Mouse (Mus musculus) testis, adult 2 months (tissue): ENCODE results near the gene Mycbp2.

Source experiments
- CTCF ChIP-seq: fragments of 200-500 bp; IDR thresholded peaks from 2 replicates; pipeline ENCODE4 v1.5.1; 2012; ENCODE audit warnings: low read depth, mild to moderate bottlenecking, inconsistent platforms, low read length, moderate library complexity; ENCODE audit not compliant: control insufficient read depth, insufficient read depth, insufficient replicate concordance
- POLR2A ChIP-seq: fragments of 200-500 bp; IDR thresholded peaks from 2 replicates; pipeline ENCODE4 v1.6.1; 2012; ENCODE audit warnings: low read depth, mild to moderate bottlenecking, inconsistent platforms, low read length, moderate library complexity; ENCODE audit not compliant: control insufficient read depth

GRCm38 (mm10) chr14:103286650-103287049, 60.0 kb downstream of the Mycbp2 start:
- TF ChIP-seq POLR2A (no peak), CTCF (no peak)
